Mouse (Mus musculus): ENCODE measurements around the gene Ndufs7.

The Ndufs7 gene

DNA sequence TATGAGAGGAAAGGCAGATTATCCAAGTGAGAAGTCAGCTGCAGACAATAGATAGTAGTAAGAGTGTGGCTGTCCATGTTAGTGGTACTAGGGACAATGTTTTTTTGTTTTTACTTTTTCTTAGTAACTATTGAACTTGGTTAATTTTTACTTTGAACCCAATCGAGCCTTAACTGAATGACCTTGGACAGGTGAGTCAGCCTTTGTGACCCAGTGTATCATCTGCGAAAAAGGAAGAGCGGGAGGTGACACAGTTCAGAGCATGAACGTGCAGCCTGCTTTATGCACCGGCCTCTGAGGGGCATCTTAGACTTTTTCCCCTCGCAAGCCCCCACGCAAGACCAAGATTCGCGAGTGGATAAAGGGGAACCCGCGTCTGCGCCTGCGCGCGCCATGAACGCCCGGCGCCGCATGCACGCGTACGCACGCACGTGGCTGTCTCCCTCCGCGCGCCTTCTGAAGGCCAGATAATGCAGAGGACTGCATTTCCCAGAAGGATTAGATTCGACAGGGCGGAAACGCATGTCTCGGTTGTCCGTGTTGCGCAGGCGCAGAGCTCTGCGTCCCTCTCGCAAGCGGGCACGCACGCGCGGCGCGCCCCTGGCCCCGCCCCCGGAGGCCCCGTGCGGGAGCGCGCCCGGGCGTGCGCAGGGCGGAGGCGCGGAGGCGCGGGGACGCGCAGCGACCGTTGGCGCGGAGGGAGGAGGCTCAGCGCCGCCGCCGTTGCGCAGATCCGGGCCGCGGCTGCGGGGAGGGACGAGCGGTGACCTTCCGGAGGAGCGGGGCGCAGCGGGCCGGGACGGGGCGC lies 15.6 kb downstream of the Ndufs7 start:
- peak; percentile 99 for DNase-seq

DNA sequence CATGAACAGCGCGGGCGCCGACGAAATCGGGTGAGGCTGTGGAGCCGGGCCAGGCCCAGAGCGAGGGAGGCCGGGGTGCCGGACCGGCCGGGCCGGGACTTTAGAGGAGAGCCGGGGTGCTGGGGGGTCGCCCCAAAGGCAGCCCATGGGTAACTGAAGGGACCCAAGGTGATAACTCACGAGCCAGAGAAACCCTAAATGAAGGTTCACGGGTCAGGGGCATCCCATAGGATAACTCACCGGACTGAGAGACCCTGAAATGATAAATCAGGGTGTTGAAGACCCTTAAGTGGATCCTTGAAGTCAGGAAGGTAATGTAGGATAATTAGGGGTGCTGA lies 16.2 kb downstream of the Ndufs7 start:
- DNase-seq, result no peak

DNA sequence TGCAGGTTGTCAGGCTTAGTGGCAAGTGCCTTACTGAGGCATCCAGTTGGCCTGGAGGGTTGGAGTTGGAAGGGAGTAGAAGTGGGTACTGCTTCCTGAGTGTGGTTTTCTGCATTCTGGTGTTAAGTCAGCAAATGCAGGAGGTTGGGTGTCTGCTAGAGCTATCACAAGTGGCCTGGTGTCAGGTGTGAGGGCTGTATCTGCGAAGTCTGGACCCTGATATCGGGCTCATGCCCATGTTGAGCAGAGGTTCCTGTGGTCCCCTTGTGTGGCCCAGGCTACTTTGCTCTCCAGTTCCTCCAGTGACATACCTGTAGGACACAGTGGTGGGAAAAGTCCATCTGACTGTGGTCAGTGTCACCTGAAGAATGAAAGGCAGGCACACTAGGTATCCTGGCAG lies 21.2 kb downstream of the Ndufs7 start:
- no peak for DNase-seq

DNA sequence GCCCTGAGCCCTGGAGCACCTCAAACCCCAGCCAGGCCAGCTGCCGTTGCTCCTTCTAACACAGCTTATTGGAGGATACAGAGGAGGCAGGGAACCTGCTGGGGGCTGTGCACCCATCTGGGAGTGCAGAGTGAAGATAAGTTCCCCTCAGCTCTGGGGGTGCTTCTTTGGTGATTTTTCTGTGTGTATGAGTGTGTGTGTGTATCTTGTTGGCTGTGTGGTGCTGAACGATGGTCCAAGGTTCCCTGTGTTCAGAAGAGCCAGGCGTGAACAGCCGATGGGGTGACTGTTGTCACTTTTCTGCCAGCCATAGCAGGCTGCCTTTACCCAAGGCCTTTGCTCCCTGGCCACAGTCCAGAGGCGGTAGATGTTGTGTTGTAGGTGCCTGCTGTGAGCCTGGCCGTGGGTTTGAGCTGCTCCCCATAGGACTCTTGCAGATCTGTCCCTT lies 21.8 kb downstream of the Ndufs7 start:
- DNase-seq, result no peak

DNA sequence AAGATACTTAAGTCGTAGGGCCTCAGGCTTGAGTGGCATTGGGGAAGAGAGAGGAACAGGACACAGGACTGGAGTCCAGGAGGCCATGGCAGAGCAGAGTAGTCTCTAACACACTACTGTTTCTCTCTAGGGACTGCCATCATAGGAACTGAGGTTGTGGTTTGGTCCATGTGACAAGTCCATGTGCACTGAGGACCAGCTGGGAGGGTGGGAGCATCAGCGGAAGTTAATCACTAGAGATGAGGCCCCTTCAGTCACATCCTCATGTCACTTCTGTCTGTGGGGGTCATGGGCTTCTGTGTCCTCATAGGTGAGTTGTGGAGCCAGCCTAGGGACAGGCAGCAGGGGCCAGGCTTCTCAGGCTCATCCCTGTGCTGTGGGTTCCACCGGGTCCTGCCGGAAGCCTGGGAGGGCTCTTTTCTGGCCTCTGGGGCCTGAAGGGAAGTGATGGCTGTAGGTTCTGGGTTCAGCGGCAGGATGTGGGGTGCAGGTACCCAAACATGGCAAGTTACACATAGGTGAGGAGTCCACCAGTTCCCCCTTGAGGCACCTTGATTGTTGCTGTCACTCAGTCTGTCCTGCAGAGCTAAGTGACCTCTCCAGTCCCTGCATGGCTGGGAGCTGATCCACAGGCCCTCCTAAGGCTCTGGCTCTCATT lies 22.4 kb downstream of the Ndufs7 start:
- DNase-seq, result no peak

- DNase-seq, result no peak
Measured at GRCm38 (mm10) chr10:80271870-80272585, 23.1 kb downstream of the Ndufs7 start.

DNA sequence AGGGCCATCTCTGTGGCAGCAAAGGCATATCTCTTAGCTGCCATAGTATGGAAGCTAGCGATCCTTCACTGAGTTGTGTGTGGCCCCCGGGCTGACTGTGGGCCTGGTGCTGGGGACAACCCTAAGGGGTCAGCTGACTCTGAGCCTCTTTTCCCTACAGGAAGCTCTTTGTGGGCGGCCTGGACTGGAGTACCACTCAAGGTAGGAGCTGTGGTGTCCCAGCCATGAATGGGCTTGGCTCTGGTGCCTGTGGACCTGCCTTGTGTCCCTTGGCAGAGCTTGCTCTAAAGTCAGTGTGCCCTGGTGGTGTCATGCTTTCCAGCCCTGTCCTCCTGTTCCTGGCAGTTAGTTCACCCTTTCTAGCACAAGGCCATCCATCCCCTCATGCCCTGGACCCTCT lies 24.9 kb downstream of the Ndufs7 start:
- no peak for DNase-seq

DNA sequence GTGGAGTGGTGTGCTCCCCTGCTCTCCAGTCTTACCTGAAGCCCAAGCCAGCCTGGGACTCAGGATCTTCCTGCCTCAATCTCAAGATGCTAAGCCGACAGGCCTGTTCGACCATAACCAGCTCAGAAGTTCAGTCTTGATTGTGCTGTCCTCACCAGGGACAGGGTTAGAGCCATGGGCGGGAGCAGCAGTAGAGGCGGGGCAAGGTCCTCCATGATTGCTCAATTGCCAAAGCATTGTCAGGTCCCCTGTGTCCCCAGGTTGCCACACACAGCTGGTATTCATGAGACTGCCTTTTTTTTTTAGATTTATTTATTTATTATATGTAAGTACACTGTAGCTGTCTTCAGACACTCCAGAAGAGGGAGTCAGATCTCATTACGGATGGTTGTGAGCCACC lies 27.3 kb downstream of the Ndufs7 start:
- DNase-seq, result no peak

- no peak for DNase-seq
Measured at GRCm38 (mm10) chr10:80278390-80278789, 29.5 kb downstream of the Ndufs7 start.

DNA sequence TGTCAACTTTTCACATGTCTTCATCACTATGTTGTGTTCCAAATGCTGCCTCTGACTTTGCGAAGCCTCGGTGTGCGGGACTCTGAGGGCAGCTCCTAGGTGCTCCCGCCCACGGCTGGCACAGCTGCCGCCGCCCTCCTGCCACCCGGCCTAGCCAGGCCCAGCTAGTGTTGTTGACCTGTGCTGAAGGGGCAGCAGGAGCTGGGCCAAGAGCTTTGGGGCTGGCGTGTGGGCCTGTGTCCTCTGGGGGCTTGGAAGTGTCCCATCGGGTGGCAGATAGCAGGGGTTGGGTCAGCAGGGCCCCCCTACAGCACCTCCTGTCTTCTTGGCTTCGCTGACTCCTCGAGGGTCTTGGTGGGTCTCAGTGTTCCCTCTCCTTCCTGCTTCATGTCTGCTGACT lies 30.4 kb downstream of the Ndufs7 start:
- no peak for DNase-seq

DNA sequence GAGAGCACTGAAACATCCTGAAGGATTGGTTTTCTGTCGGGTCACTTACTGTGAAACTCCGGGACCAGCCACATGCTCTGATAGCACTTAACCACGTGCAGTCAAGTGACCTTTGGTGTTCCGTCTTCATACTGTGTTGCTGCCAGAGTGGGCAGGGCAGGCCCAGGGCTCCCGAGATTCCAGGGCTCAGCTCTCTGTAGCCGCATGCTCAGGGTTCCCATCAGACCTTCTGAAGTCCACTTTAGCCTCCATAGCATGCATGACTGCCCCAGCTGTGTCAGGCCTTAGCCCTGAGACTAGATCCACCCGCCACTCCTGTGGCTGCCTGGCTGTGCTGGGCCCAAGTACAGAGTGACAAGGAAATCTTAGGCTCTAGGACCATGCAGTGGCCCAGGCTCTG lies 32.4 kb downstream of the Ndufs7 start:
- no peak for DNase-seq

DNA sequence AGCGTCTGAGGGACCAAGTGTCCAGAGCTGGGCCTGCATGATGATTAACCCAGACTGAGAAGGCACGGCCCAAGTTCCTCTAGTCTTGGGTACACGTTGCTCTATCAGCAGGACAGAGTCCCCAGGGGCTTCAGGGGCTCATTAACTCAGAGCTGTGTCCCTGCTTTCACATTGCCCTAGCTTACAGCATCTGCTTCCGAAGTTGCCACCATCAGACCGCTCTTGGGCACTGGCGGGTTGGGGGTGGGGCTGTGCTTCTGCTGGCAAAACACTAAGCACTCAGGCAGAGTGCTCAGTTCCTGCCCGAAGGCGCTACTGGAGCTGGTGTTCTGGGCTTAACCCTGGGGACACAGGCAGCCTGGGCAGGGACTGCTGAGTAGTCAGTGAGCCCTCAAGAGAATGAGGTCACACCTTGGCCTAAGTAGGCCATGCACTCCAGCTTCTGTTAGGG lies 33.0 kb downstream of the Ndufs7 start:
- no peak for DNase-seq

- DNase-seq, result no peak
Measured at GRCm38 (mm10) chr10:80282481-80283441, 33.8 kb downstream of the Ndufs7 start.

DNA sequence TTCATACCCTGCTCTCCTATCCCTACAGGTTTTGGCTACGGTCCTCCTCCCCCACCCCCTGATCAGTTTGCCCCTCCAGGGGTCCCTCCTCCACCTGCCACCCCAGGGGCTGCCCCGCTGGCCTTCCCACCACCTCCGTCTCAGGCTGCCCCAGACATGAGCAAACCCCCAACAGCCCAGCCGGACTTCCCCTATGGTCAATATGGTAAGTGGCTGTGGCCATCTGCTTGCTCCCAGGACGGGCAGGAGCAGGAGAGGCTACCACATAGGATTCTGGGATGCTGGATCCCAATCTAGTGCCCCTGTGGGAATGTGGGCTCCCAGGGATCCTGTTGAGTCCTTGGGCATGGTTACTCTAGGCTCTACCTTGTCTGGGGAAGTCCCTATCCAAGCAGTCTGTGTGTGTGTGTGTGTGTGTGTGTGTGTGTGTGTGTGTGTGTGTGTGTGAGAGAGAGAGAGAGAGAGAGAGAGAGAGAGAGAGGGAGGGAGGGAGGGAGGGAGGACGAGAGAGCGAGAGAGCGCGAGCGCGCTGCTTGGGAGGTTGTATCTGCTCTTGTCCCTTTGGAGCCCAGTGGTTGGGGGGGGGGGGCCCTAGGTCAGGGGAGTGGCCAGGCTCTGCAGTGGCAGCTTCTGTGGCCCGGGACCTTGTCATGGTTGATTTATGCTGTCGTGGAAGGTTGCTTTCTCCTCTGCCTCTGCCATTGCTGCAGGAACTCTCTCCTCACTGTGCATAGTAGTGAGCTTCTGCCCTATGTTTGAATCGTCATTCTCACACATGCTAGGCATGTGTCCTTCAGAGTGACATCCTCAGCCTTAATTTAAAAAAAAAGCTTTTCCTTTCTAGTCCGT lies 36.5 kb downstream of the Ndufs7 start:
- no peak for DNase-seq

DNA sequence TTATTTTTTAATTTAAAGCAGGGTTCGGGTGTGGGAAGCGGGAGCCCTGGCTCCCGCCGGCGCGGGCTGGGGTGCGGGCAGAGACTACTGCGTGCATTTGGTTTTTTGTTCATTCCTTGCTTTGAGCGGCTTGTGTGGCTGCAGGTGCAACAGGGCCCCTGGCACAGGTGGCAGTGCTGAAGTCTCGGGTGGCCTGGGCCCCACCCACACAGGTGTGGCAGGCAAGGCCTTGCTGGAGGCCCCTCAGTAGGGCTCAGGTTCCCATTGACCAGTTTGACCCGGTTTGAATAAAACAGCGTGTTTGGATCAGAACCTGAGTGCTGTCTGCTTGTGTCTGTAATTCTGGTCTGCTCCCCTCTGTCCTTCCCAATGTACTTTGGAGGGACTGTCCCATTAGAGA lies 39.2 kb downstream of the Ndufs7 start:
- DNase-seq, result no peak

GRCm38 (mm10) chr10:80288657-80289056 lies 39.7 kb downstream of the Ndufs7 start:
- DNase-seq, result no peak

DNA sequence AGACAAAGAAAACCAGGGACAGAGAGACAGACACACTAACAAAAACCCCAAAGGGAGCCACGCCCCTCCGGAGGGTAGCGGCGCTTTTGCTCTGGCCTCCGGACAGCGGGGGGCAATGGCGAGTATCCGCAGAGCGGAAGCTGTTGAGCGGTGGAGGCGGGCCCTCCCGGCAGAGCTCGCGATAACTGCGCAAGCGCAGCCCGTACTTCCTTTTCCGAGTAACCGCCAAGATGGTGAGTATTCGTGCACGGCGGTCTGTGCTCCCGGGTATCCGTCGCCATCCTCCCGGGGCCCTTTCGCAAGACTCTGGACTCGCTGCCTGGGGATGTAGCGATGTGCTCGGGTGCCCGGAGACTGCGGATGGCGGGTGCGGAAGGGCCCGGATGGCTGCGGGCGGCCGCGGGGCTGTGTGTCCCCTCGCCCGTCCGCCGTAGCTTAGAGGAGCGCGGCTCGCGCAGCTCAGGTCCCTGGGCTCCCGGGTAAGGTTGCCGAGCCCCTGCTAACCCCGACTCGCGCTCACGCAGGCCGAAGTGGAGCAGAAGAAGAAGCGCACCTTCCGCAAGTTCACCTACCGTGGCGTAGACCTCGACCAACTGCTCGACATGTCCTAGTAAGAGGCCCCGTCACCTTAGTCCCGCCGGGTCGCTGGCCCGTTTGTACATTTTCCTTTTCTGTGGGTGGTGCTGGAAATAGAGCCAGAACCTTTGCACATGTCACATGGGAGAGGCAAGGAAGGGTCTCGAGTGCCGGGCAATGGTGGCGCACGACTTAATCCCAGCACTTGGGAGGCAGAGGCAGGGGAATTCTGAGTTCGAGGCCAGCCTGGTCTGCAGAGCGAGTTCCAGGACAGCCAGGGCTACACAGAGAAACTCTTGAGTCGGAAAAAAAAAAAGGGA lies 43.6 kb downstream of the Ndufs7 start, which contains the start of gene Rps15:
Gene Rps15 (plus strand): TSS at position 203 of the 896 bp plus-strand sequence.
- DNase-seq, result peak; percentile 94

- DNase-seq, result no peak
Measured at GRCm38 (mm10) chr10:80293325-80293724, 44.4 kb downstream of the Ndufs7 start.

- DNase-seq, result no peak
Measured at GRCm38 (mm10) chr10:80294311-80294710, 45.4 kb downstream of the Ndufs7 start.

- DNase-seq, result no peak
Measured at GRCm38 (mm10) chr10:80294788-80295303, 45.9 kb downstream of the Ndufs7 start.

All from layer of hippocampus, adult 9-11 months (tissue).